Mouse (Mus musculus): Measurements from ENCODE around the gene A930033H14Rik. TPM values are rescaled to one million over a fixed set of nuclear protein-coding genes. Genes with fewer than 3 reads are reported as not detected.

A930033H14Rik gene
- polyA plus RNA-seq, 1 experiment from 2014 or later: 1.2 TPM

- WGBS: 65% methylated on average over 4 of the region's 4 CpGs
- TF ChIP-seq CTCF (IDR thresholded peaks at IDR 0.05; ENCODE audit: low read depth): no peak
- no peak for TF ChIP-seq EP300 (optimal IDR thresholded peaks at IDR 0.05)
- Histone ChIP-seq H3K27me3 (ENCODE audit: control insufficient read depth, insufficient read depth, low read length) (no peaks in the 10 kb centered on the region), H3K4me2 (replicated peaks; ENCODE audit: low read depth) (no peak overlapping the region), H3K27ac (replicated peaks) (no peak overlapping the region), H3K9ac (ENCODE audit: low read length) (no peak overlapping the region), H3K9me3 (ENCODE audit: control insufficient read depth, low read length) (no peaks in the 10 kb centered on the region), H3K4me3 (ENCODE audit: low read depth, low read length) (no peak overlapping the region), H3K4me1 (replicated peaks; ENCODE audit: control insufficient read depth, insufficient read depth) (no peaks in the 10 kb centered on the region), H3K36me3 (ENCODE audit: control insufficient read depth, insufficient read depth, low read length) (peaks cover 5% of the 10 kb centered on the region; the same call in 1 of the 2 replicates)
- ATAC-seq (ENCODE audit: low FRiP score, low TSS enrichment) (no peak), DNase-seq (ENCODE audit: low spot score) (no peak)
Observed at GRCm38 (mm10) chr10:69245151-69245550, 32.3 kb upstream of the A930033H14Rik start.

- Histone ChIP-seq H3K27ac (replicated peaks) (no peak overlapping the region), H3K4me3 (ENCODE audit: low read depth, low read length) (no peak overlapping the region), H3K9me3 (ENCODE audit: control insufficient read depth, low read length) (no peaks in the 10 kb centered on the region), H3K36me3 (ENCODE audit: control insufficient read depth, insufficient read depth, low read length) (no peaks in the 10 kb centered on the region), H3K4me2 (replicated peaks; ENCODE audit: low read depth) (no peak overlapping the region), H3K9ac (ENCODE audit: low read length) (no peak overlapping the region), H3K4me1 (replicated peaks; ENCODE audit: control insufficient read depth, insufficient read depth) (no peaks in the 10 kb centered on the region), H3K27me3 (ENCODE audit: control insufficient read depth, insufficient read depth, low read length) (no peaks in the 10 kb centered on the region)
- ATAC-seq (ENCODE audit: low FRiP score, low TSS enrichment): no peak
- DNase-seq (ENCODE audit: low spot score): no peak
- 72% methylated on average over 2 of the region's 2 CpGs for WGBS
- no peak for TF ChIP-seq CTCF (IDR thresholded peaks at IDR 0.05; ENCODE audit: low read depth)
Observed at GRCm38 (mm10) chr10:69240530-69240929, 27.6 kb upstream of the A930033H14Rik start.

GRCm38 (mm10) chr10:69238311-69238710 is 25.4 kb upstream of the A930033H14Rik start:
- Histone ChIP-seq H3K4me3 (ENCODE audit: low read depth, low read length) (no peak overlapping the region), H3K9me3 (ENCODE audit: control insufficient read depth, low read length) (no peaks in the 10 kb centered on the region), H3K27me3 (ENCODE audit: control insufficient read depth, insufficient read depth, low read length) (no peaks in the 10 kb centered on the region), H3K4me2 (replicated peaks; ENCODE audit: low read depth) (no peak overlapping the region), H3K27ac (replicated peaks) (no peak overlapping the region), H3K9ac (ENCODE audit: low read length) (no peak overlapping the region), H3K4me1 (replicated peaks; ENCODE audit: control insufficient read depth, insufficient read depth) (no peaks in the 10 kb centered on the region), H3K36me3 (ENCODE audit: control insufficient read depth, insufficient read depth, low read length) (no peaks in the 10 kb centered on the region)
- TF ChIP-seq CTCF (IDR thresholded peaks at IDR 0.05; ENCODE audit: low read depth) (no peak), EP300 (optimal IDR thresholded peaks at IDR 0.05) (no peak)
- ATAC-seq (ENCODE audit: low FRiP score, low TSS enrichment) (no peak), DNase-seq (ENCODE audit: low spot score) (no peak)
- 62% methylated on average over 6 of the region's 6 CpGs for WGBS

GRCm38 (mm10) chr10:69237781-69238180 is 24.9 kb upstream of the A930033H14Rik start:
- no peaks in the 10 kb centered on the region for H3K9me3 ChIP-seq (ENCODE audit: control insufficient read depth, low read length)
- H3K4me2 ChIP-seq (replicated peaks; ENCODE audit: low read depth): no peak overlapping the region
- H3K27me3 ChIP-seq (ENCODE audit: control insufficient read depth, insufficient read depth, low read length): no peaks in the 10 kb centered on the region
- H3K4me1 ChIP-seq (replicated peaks; ENCODE audit: control insufficient read depth, insufficient read depth): no peaks in the 10 kb centered on the region
- no peak overlapping the region for H3K9ac ChIP-seq (ENCODE audit: low read length)
- H3K36me3 ChIP-seq (ENCODE audit: control insufficient read depth, insufficient read depth, low read length): no peaks in the 10 kb centered on the region
- TF ChIP-seq EP300 (optimal IDR thresholded peaks at IDR 0.05) (no peak), CTCF (IDR thresholded peaks at IDR 0.05; ENCODE audit: low read depth) (no peak)
- H3K27ac ChIP-seq (replicated peaks): no peak overlapping the region
- H3K4me3 ChIP-seq (ENCODE audit: low read depth, low read length): no peak overlapping the region
- WGBS: 92% methylated on average over 9 of the region's 9 CpGs
- DNase-seq (ENCODE audit: low spot score): no peak
- no peak for ATAC-seq (ENCODE audit: low FRiP score, low TSS enrichment)

GRCm38 (mm10) chr10:69237185-69237584 is 24.3 kb upstream of the A930033H14Rik start:
- Histone ChIP-seq H3K4me3 (ENCODE audit: low read depth, low read length) (no peak overlapping the region), H3K36me3 (ENCODE audit: control insufficient read depth, insufficient read depth, low read length) (no peaks in the 10 kb centered on the region), H3K27ac (replicated peaks) (no peak overlapping the region), H3K4me2 (replicated peaks; ENCODE audit: low read depth) (no peak overlapping the region), H3K27me3 (ENCODE audit: control insufficient read depth, insufficient read depth, low read length) (no peaks in the 10 kb centered on the region), H3K9ac (ENCODE audit: low read length) (no peak overlapping the region), H3K4me1 (replicated peaks; ENCODE audit: control insufficient read depth, insufficient read depth) (no peaks in the 10 kb centered on the region), H3K9me3 (ENCODE audit: control insufficient read depth, low read length) (no peaks in the 10 kb centered on the region)
- ATAC-seq (ENCODE audit: low FRiP score, low TSS enrichment) (peak; percentile 64), DNase-seq (ENCODE audit: low spot score) (no peak)
- TF ChIP-seq EP300 (optimal IDR thresholded peaks at IDR 0.05): no peak
- TF ChIP-seq CTCF (IDR thresholded peaks at IDR 0.05; ENCODE audit: low read depth): no peak
- 73% methylated on average over 3 of the region's 3 CpGs for WGBS

GRCm38 (mm10) chr10:69225951-69226350 is 13.1 kb upstream of the A930033H14Rik start:
- H3K4me2 ChIP-seq (replicated peaks; ENCODE audit: low read depth): no peak overlapping the region
- DNase-seq (ENCODE audit: low spot score): no peak
- no peak overlapping the region for H3K9ac ChIP-seq (ENCODE audit: low read length)
- no peaks in the 10 kb centered on the region for H3K9me3 ChIP-seq (ENCODE audit: control insufficient read depth, low read length)
- no peaks in the 10 kb centered on the region for H3K27me3 ChIP-seq (ENCODE audit: control insufficient read depth, insufficient read depth, low read length)
- no peak for TF ChIP-seq CTCF (IDR thresholded peaks at IDR 0.05; ENCODE audit: low read depth)
- TF ChIP-seq EP300 (optimal IDR thresholded peaks at IDR 0.05): no peak
- H3K27ac ChIP-seq (replicated peaks): no peak overlapping the region
- ATAC-seq (ENCODE audit: low FRiP score, low TSS enrichment): no peak
- H3K36me3 ChIP-seq (ENCODE audit: control insufficient read depth, insufficient read depth, low read length): no peaks in the 10 kb centered on the region
- no peak overlapping the region for H3K4me3 ChIP-seq (ENCODE audit: low read depth, low read length)
- no peaks in the 10 kb centered on the region for H3K4me1 ChIP-seq (replicated peaks; ENCODE audit: control insufficient read depth, insufficient read depth)
- 64% methylated on average over 8 of the region's 8 CpGs for WGBS

All from stomach, postnatal 0 days (tissue).